Comparison of ENCODE assay signal across 8 mouse cellular contexts in genomic region chr6:99667290-99667689, GRCm38 (mm10). TPM values are rescaled to one million over a fixed set of nuclear protein-coding genes. Genes with fewer than 3 reads are reported as not detected.
DNase-seq lines count a peak whose midpoint lies in the region; ATAC-seq lines count a peak whose summit lies in the region.

No protein-coding gene starts in this region.

- peaks cover 41% of the 10 kb centered on the region for H3K27me3 ChIP-seq in hindbrain, embryonic 13.5 days
- peaks cover 29% of the 10 kb centered on the region for H3K27me3 ChIP-seq in midbrain, embryonic 12.5 days

- H3K4me1 ChIP-seq in hindbrain, embryonic 13.5 days (replicated peaks), result peaks cover 62% of the 10 kb centered on the region
- H3K4me1 ChIP-seq in midbrain, embryonic 12.5 days, result peaks cover 58% of the 10 kb centered on the region

- peak overlapping the region; percentile 92 for H3K4me2 ChIP-seq in hindbrain, embryonic 13.5 days
- H3K4me2 ChIP-seq in midbrain, embryonic 12.5 days (replicated peaks), result peak overlapping the region; percentile 91

- no peak for DNase-seq in frontal cortex, adult 2 months (ENCODE audit: extremely low spot score in 1 of 2, low spot score in 1 of 2)
- DNase-seq in embryo, embryonic 10.5 days (ENCODE audit: low spot score), result peak; percentile 60
- DNase-seq in urinary bladder, postnatal 10 days (ENCODE audit: low spot score), result no peak
- DNase-seq in cerebellum, adult 18-20 months, result no peak
- DNase-seq in T-cell, adult 2 months (ENCODE audit: low spot score), result no peak

- peak overlapping the region; percentile 88; the same call in 1 of the 2 replicates for H3K9ac ChIP-seq in hindbrain, embryonic 13.5 days
- H3K9ac ChIP-seq in midbrain, embryonic 12.5 days (replicated peaks), result no peak overlapping the region; the same call in 1 of the 2 replicates

- 51% methylated on average over 8 of the region's 8 CpGs for WGBS in hindbrain, embryonic 13.5 days
- WGBS in midbrain, embryonic 12.5 days, result 40% methylated on average over 8 of the region's 8 CpGs

- no peaks in the 10 kb centered on the region for H3K36me3 ChIP-seq in hindbrain, embryonic 13.5 days
- H3K36me3 ChIP-seq in midbrain, embryonic 12.5 days, result no peaks in the 10 kb centered on the region

- H3K9me3 ChIP-seq in hindbrain, embryonic 13.5 days, result no peaks in the 10 kb centered on the region
- no peaks in the 10 kb centered on the region for H3K9me3 ChIP-seq in midbrain, embryonic 12.5 days

- peak; percentile 1; the same call in 1 of the 2 replicates for ATAC-seq in frontal cortex, adult (ENCODE audit: low TSS enrichment)
- ATAC-seq in hindbrain, embryonic 13.5 days (ENCODE audit: low FRiP score), result no peak
- ATAC-seq in midbrain, embryonic 12.5 days (ENCODE audit: low FRiP score, low read depth), result no peak

- H3K4me3 ChIP-seq in hindbrain, embryonic 13.5 days, result peak overlapping the region; percentile 73
- peak overlapping the region; percentile 79 for H3K4me3 ChIP-seq in midbrain, embryonic 12.5 days

- peak overlapping the region; percentile 78 for H3K27ac ChIP-seq in hindbrain, embryonic 13.5 days
- H3K27ac ChIP-seq in midbrain, embryonic 12.5 days (replicated peaks), result peak overlapping the region; percentile 79

RNA-seq across cellular contexts. Expression of gene Gm20696, which starts 0.7 kb away (rescaled TPM):
- polyA plus RNA-seq in frontal cortex, adult 2 months (2012; rRNA removed), result 1.5 and 1.6 TPM in 2 replicates
- 2.7 and 3.2 TPM in 2 replicates for polyA plus RNA-seq in hindbrain, embryonic 13.5 days (2015; fragmentation: Nextera tagmentation; extraction: Ambion mirVana)
- polyA plus RNA-seq in midbrain, embryonic 12.5 days (2016; fragmentation: Nextera tagmentation; extraction: Ambion mirVana), result 4.5 and 6.9 TPM in 2 replicates

RNA-seq across cellular contexts. Expression of gene Eif4e3, which starts 0.7 kb away (rescaled TPM):
- polyA plus RNA-seq in frontal cortex, adult 2 months (2012; rRNA removed), result 20.2 and 21.1 TPM in 2 replicates
- polyA plus RNA-seq in hindbrain, embryonic 13.5 days (2015; fragmentation: Nextera tagmentation; extraction: Ambion mirVana), result 7.5 and 7.8 TPM in 2 replicates
- polyA plus RNA-seq in midbrain, embryonic 12.5 days (2016; fragmentation: Nextera tagmentation; extraction: Ambion mirVana), result 12.5 and 13.0 TPM in 2 replicates

RNA-seq across cellular contexts. Expression of gene Gpr27, which starts 25.2 kb away (rescaled TPM):
- polyA plus RNA-seq in frontal cortex, adult 2 months (2012; rRNA removed), result 25.0 and 31.7 TPM in 2 replicates
- polyA plus RNA-seq in hindbrain, embryonic 13.5 days (2015; fragmentation: Nextera tagmentation; extraction: Ambion mirVana), result 9.8 and 10.2 TPM in 2 replicates
- 5.3 and 7.4 TPM in 2 replicates for polyA plus RNA-seq in midbrain, embryonic 12.5 days (2016; fragmentation: Nextera tagmentation; extraction: Ambion mirVana)

RNA-seq across cellular contexts. Expression of gene Prok2, which starts 58.9 kb away (rescaled TPM):
- 1.6 and 1.9 TPM in 2 replicates for polyA plus RNA-seq in frontal cortex, adult 2 months (2012; rRNA removed)
- 0.12 and 0.26 TPM in 2 replicates for polyA plus RNA-seq in hindbrain, embryonic 13.5 days (2015; fragmentation: Nextera tagmentation; extraction: Ambion mirVana)
- 0.31 TPM in 1 of 2 replicates, not detected in the other for polyA plus RNA-seq in midbrain, embryonic 12.5 days (2016; fragmentation: Nextera tagmentation; extraction: Ambion mirVana)
